Mouse (Mus musculus) ES-E14 (cell line): ENCODE results near the gene Ttc17. TPM values are rescaled to one million over a fixed set of nuclear protein-coding genes. Genes with fewer than 3 reads are reported as not detected.

ENCODE experiments used
- DNase-seq: peaks from one replicate; pipeline ENCODE4 v3.0.0-alpha.2; 2013; ENCODE audit warnings: low read depth, low spot score
- H3K27ac ChIP-seq: 2 replicates; pipeline ENCODE4 v1.5.1; 2012; ENCODE audit warnings: low read depth, mild to moderate bottlenecking, low read length, moderate library complexity, mixed read lengths; ENCODE audit not compliant: poor library complexity, insufficient read depth, severe bottlenecking
- H3K36me3 ChIP-seq: 2 replicates; pipeline ENCODE4 v1.6.1; 2012; ENCODE audit warnings: mild to moderate bottlenecking, low read length, moderate library complexity, mixed read lengths; ENCODE audit not compliant: control insufficient read depth, poor library complexity, insufficient read depth, severe bottlenecking
- H3K4me1 ChIP-seq, 2 experiments: fragments of 150-350 bp in 1 of 2; sonication (generic) in 1 of 2; 2 replicates each; pipeline ENCODE4 v1.6.1; 2012; ENCODE audit warnings: low read length in 2 of 2, mild to moderate bottlenecking in 1 of 2, mixed read lengths in 1 of 2; ENCODE audit not compliant: control insufficient read depth in 2 of 2, insufficient read depth in 2 of 2, poor library complexity in 1 of 2
- H3K4me3 ChIP-seq, 2 experiments: fragments of 150-350 bp in 1 of 2; sonication (generic) in 1 of 2; 2 replicates each; pipeline ENCODE4 v1.5.1; 2012; ENCODE audit warnings: low read length in 2 of 2, low read depth in 1 of 2, mild to moderate bottlenecking in 1 of 2, mixed read lengths in 1 of 2; ENCODE audit not compliant: insufficient read depth in 1 of 2, poor library complexity in 1 of 2, severe bottlenecking in 1 of 2
- H3K9ac ChIP-seq: 2 replicates; pipeline ENCODE4 v1.6.1; 2012; ENCODE audit warnings: low read depth, mild to moderate bottlenecking, low read length, mixed read lengths; ENCODE audit not compliant: poor library complexity, insufficient read depth, severe bottlenecking
- H3K9me3 ChIP-seq: fragments of 150-350 bp; sonication (generic); 2 replicates; pipeline ENCODE4 v1.6.1; 2012; ENCODE audit warnings: low read depth, mild to moderate bottlenecking, low read length; ENCODE audit not compliant: control insufficient read depth, insufficient read depth
- CHD2 ChIP-seq: IDR thresholded peaks from 2 replicates; pipeline ENCODE4 v1.6.1; 2014; ENCODE audit warnings: mild to moderate bottlenecking, low read depth, low read length, inconsistent platforms
- HCFC1 ChIP-seq: IDR thresholded peaks from 2 replicates; pipeline ENCODE4 v1.6.1; 2012; ENCODE audit warnings: low read length, inconsistent platforms, borderline replicate concordance; ENCODE audit not compliant: insufficient read depth
- MAFK ChIP-seq: IDR thresholded peaks from 2 replicates; pipeline ENCODE4 v1.6.1; 2014; ENCODE audit warnings: mild to moderate bottlenecking, low read depth, low read length, inconsistent platforms; ENCODE audit not compliant: insufficient read depth
- ZC3H11A ChIP-seq: IDR thresholded peaks from 2 replicates; pipeline ENCODE4 v1.6.1; 2012; ENCODE audit warnings: low read depth, mild to moderate bottlenecking, inconsistent platforms, low read length, borderline replicate concordance
- ZNF384 ChIP-seq: IDR thresholded peaks from 2 replicates; pipeline ENCODE4 v1.6.1; 2012; ENCODE audit warnings: low read depth, low read length, inconsistent platforms
- in situ Hi-C, 2 experiments: fragments of 600-800 bp; cut with MboI; formaldehyde crosslinking; loops; one replicate each; pipeline ENCODE4 v1.15.1; 2025; ENCODE audit warnings: low sequenced_read_pairs in 2 of 2, inconsistent platforms in 1 of 2; ENCODE audit not compliant: unreplicated experiment in 2 of 2
- total RNA-seq: library from RNA; depleted of rRNA; stranded (reverse); fragments of 300-350 nt; gene quantifications from 2 replicates; pipeline ENCODE4 v1.2.3, GENCODE M21; 2012

The Ttc17 gene
- total RNA-seq, 1 experiment: 13.0 TPM

DNA sequence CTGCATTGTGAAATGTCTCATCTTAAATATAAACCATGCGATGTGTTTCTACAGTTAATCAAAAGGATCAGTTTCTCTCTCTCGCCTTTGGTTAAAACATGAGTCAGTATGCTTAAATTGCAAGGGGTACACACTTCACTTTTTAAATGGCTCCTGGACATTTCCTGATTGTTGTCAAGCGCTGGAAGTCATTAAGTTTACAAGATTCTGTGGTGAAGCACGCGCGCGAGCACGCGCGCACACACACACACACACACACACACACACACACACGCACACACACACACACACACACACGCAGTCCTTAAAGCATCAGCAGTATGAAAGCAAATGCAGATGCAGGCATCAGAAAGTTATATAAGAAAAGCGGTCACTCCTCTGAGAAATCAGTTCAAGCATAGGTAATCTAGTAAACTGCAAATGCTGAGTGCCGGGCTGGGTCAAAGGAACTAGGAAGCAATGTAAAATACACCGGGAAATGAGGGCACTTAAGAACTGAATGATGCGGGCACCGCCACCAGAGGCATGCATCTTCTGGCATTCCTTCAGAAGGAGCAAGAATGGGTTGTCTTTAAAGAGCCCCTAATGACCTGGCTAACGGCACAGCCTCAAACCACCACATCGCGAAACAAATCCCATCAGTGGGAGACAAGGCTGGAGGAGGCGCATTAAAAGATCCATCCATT lies 949 bp downstream of the Ttc17 start:
- no peaks in the 10 kb centered on the region for H3K9me3 ChIP-seq
- H3K27ac ChIP-seq: peak overlapping the region; percentile 79; the same call in 1 of the 2 replicates
- peak overlapping the region; percentile 93 for H3K9ac ChIP-seq
- DNase-seq: no peak
- H3K4me1 ChIP-seq: no peaks in the 10 kb centered on the region
- in situ Hi-C loops: no loop called here
- peaks cover 3% of the 10 kb centered on the region; the same call in 1 of the 2 replicates for H3K36me3 ChIP-seq
- H3K4me3 ChIP-seq: peak overlapping the region; percentile 93 to 99
- TF ChIP-seq ZC3H11A: no peak
- no peak for TF ChIP-seq MAFK
- no peak for TF ChIP-seq ZNF384
- TF ChIP-seq CHD2: no peak
- no peak for TF ChIP-seq HCFC1

DNA sequence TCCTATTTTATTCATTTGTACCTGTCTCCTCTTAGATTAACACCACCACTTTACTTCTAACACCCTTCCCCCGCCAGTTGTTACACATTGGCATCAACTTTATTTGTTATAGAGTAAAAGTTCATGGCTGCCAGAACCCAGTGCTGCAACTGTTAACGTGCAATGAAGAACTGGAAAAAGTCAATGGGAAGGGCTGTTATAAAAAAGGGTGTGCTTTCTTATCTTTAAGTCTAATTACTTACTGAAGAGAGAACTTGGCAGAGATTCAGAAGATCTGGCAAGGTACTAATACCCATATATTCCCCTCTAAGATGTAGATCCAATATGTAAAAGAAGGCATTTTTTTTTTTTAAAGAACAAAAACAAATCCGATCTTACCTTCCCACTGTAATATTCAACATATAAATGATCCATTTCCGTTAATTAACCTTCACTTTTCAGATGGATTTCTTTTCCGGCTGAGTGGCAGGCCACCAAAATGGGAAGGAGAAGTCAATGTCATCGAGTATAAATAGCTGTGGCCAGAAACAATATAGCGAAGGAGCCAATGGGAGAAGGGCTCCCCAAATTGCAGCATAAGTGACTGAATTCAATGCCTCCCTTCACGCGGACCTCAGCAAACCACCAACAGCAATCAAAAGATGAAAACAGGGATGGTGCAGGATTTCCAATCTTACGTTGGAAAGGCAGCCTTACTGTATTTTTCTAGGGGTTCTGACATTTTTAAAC lies 1.8 kb downstream of the Ttc17 start:
- H3K27ac ChIP-seq: no peak overlapping the region
- H3K9ac ChIP-seq: no peak overlapping the region
- TF ChIP-seq HCFC1 (no peak), ZNF384 (no peak), ZC3H11A (no peak), CHD2 (no peak), MAFK (no peak)
- in situ Hi-C loops: no loop called here
- H3K36me3 ChIP-seq: no peaks in the 10 kb centered on the region
- H3K4me3 ChIP-seq: no peak overlapping the region
- DNase-seq: no peak
- no peaks in the 10 kb centered on the region for H3K9me3 ChIP-seq
- H3K4me1 ChIP-seq: no peaks in the 10 kb centered on the region

DNA sequence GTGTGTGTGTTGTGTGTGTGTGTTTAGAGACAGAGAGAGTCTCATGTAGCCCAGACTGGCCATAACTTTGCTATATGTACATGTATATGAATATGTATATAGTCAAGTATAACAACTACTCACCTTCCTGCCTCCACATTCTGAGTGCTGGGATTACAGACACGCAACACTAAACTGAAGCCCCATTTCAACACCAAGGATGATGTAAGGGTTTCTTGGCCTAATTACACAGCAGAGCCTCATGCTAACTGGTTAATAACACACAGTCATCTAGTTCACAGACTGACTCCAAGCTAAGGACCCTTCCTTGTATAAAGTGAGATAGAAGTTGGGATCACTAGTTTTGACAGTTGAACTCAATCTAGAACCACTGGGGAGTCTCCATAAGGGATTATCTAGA lies 3.9 kb downstream of the Ttc17 start:
- no peak for DNase-seq
- Histone ChIP-seq H3K9ac (no peak overlapping the region), H3K4me3 (no peak overlapping the region), H3K36me3 (no peaks in the 10 kb centered on the region), H3K9me3 (no peaks in the 10 kb centered on the region), H3K27ac (no peak overlapping the region), H3K4me1 (peaks cover 0 to 5% of the 10 kb centered on the region in 2 experiments; a peak in 1 of 4 replicates)
- in situ Hi-C loops: no loop called here
- TF ChIP-seq CHD2: no peak
- no peak for TF ChIP-seq HCFC1
- TF ChIP-seq MAFK: no peak
- no peak for TF ChIP-seq ZC3H11A
- no peak for TF ChIP-seq ZNF384

DNA sequence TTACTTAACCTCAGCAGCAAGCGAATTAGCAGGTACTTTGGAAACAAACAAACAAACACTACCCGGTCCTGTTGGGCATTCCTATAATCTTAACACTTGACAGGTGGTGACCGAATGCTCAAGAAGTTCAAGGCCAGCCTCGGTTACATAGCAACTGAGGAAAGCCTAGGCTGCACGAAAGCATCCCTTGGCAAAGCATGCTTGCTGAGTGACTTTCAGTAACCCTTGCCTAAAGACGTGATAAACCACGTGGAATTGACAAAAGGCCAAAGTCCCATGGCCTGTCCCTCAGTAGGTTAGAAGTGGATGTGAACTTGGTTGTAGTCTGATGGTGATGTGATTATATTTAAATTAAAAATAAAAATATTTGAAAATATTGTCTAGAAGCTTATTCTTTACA lies 4.4 kb downstream of the Ttc17 start:
- TF ChIP-seq CHD2 (no peak), MAFK (no peak), ZNF384 (no peak), HCFC1 (no peak), ZC3H11A (no peak)
- Histone ChIP-seq H3K9me3 (no peaks in the 10 kb centered on the region), H3K4me3 (no peak overlapping the region), H3K9ac (no peak overlapping the region), H3K4me1 (peaks cover 0 to 5% of the 10 kb centered on the region in 2 experiments; a peak in 1 of 4 replicates), H3K36me3 (no peaks in the 10 kb centered on the region), H3K27ac (no peak overlapping the region)
- DNase-seq: no peak
- in situ Hi-C loops: no loop called here
